Mouse (Mus musculus) left cerebral cortex, postnatal 4 days (tissue): Measurements from ENCODE around the gene Syt2. TPM values are rescaled to one million over a fixed set of nuclear protein-coding genes. Genes with fewer than 3 reads are reported as not detected.

Experiments
- DNase-seq: peaks from one replicate; pipeline ENCODE4 v3.0.0-alpha.2; 2022
- intact Hi-C: fragments of 180-260 bp; cut with DNase I; formaldehyde crosslinking; loops from one replicate; pipeline ENCODE4 v1.15.1; 2025
- total RNA-seq, 2 experiments: library from RNA; stranded (reverse); gene quantifications; 2 replicates each; pipeline ENCODE4 v1.2.3; 2021

Syt2 gene
- total RNA-seq, 2 experiments from 2014 or later = 2.2 to 3.9 TPM

DNA sequence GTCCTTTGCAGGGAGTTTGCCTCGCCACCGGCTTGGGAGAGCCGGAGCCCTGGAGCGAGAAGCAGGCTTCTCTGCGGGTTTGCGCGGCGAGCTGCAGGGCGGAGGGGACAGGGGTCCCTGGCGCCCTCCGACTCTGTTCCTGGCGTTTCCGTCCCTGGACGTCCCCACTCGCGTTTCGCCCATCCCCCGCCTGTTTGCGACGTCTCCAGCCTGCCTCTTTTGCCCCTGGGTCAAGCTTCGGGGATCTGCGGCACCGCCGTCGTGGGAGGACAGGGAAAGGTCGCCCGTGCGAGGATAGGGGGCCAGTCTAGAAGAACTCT, 446 bp downstream of the Syt2 start:
- intact Hi-C loops = no loop called here
- no peak for DNase-seq

DNA sequence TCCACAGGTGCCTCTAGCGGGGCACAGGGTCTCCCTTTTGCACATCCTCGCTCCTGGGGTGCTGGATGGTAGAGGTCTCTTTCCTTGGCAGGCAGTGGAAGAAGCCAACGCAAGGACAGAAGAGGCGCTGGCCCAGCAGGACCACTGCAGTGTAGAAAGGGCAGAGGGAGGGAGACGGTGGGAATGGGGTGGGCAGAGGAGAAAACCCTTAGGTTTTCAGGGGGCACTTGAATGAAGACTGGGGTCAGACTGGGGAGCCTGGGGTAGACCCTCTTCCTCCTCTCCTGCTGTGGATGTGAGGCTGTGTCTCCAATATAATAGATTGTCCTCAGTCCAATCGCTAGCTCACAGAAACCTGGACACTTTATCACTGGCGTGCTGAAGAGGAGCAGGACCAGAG, 1.1 kb downstream of the Syt2 start:
- DNase-seq = no peak
- intact Hi-C loops = no loop called here

DNA sequence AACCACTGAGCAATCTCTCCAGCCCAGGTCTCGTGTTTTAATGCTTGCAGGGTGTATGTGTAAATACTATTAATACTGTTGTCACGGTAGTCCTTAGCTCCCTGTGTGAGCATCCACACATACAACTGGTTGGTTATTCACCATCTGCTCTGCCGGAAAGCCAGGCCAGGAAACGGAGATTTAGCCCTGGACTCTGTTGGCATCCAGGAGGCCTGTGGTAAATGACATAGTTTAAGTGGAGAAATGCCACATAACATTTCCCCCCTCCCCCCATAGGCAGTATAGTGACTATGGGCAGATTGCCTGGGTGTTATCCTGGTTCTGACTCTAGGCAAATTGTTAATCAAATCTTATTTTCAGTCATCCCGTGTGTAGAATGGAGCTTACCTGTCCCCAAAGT, 4.3 kb downstream of the Syt2 start:
- DNase-seq = no peak
- intact Hi-C loops = no loop called here

DNA sequence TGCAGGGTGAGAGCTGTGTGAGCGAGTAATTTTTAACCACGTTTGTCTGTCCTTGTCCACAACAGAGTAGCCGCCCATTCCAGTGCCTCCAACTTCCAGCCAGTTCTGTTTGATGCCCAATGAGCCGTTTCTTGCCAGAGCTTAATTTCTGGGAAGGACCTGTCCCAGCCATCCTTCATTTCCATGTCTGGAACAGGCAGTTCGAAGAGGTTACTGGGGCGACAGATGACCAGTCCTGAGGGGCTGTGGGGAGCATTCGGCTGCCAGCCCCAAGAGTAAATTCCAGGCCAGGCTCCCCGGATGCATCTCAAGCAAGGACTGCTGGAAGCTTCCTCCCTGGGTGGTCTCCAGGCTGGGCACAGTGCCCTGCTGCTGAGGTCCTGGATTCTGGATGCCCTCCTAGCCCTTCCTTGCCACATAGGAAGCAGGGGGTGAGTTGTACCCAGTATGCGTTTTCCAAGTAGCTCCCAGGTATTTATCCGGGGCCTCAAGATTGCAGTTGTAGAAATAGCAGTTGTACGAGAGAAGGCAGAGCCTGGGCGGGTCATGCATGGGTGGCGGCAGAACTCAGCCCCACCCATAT, 4.9 kb downstream of the Syt2 start:
- peak; percentile 75 for DNase-seq
- intact Hi-C loops = no loop called here

DNA sequence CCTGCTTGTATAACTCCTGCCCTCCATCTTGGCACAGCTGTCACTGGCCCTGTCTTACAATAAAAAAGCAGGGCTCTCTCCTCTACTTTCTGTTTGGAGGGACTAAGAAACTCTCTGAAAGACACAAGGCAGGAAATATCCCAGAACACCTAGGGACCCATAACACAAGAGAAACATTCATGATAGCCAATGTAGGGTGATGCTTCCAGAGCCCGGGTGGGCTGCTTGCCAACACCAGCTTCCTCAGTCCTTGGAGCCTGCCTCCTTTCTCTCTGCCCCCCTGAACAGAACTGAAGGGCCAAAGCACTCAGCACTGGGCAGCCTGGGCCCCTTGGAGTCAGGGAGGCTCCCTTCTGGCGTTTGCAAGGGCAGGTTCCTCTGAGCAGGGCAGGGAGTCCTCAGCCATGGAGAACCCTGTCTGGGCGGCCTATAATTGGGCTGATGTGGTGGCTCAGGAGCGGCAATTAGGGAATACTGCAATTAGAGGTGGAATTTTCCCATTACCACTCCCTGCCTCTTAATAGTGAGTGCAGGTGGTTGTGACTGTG, 5.4 kb downstream of the Syt2 start:
- peak; percentile 58 for DNase-seq
- intact Hi-C loops = no loop called here

DNA sequence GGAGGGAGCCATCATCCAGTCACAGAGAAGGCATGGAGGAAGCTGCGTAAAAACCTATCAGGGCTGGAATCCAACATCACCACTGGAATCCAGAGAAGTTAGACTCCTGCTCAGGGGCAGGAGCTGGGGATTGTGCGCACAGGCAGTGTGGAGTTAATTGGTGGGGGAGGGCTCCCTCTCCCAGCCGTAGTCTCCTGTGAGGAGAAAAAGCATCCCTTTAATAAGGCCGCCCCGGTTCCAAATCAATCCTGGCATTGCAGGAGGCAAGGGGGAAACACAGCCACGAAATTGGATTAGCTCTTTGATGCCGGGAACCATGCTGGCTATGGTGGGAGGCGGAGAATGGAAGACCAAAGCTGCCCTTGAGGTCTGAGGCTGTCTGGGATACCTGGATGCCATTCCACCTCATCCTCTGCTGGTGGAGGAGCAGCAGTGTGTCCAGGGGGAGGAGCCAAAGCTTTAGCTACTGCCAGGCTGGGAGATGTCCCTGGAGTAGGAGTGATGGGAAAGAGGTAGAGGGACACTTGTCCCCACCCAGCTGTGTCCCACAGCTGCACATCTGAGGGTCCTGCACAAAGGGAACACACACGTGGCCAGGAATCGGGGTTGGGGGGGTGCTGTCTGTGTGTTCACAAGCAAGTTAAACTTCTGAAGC, 7.3 kb downstream of the Syt2 start:
- no peak for DNase-seq
- intact Hi-C loops = no loop called here

DNA sequence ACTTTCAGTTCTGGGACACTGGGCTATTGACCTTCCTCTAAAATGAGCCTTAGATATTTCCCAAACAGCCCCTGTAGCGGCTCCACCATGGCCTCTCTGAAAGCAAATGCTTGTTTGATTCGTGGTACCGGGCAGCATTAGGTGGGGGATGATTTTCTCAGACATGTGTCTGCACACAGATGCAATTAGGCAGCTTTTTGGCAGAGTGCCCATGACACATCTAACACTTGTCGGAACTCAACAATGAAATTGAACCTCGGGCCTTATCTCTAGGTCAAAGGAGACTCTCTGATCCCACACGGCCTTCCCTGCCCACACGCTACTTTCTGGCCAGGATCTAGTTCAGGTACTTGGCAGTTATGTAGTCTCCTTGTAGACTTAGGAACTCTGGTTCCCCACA, 12.4 kb downstream of the Syt2 start:
- intact Hi-C loops = no loop called here
- DNase-seq = no peak

DNA sequence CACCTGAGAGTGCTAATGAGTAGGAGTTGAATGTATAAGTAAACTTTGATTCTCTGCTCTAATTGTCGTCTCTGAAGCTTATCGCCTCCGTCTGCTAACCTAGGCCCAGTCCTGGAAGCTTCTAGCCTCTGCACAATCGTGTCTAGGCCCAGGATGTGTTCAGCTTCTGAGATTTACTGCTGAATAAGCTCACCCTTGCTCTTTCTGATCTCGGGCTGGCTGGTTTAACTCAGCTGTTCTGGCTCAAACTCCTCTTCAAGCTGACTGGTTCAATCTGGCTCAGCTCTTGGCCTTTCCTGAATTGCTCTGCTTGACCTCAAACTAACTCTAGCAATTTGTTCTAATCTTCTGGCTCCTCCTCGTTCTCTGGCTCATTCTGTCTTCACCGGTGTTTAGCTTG, 13.7 kb downstream of the Syt2 start:
- DNase-seq = no peak
- intact Hi-C loops = no loop called here

DNA sequence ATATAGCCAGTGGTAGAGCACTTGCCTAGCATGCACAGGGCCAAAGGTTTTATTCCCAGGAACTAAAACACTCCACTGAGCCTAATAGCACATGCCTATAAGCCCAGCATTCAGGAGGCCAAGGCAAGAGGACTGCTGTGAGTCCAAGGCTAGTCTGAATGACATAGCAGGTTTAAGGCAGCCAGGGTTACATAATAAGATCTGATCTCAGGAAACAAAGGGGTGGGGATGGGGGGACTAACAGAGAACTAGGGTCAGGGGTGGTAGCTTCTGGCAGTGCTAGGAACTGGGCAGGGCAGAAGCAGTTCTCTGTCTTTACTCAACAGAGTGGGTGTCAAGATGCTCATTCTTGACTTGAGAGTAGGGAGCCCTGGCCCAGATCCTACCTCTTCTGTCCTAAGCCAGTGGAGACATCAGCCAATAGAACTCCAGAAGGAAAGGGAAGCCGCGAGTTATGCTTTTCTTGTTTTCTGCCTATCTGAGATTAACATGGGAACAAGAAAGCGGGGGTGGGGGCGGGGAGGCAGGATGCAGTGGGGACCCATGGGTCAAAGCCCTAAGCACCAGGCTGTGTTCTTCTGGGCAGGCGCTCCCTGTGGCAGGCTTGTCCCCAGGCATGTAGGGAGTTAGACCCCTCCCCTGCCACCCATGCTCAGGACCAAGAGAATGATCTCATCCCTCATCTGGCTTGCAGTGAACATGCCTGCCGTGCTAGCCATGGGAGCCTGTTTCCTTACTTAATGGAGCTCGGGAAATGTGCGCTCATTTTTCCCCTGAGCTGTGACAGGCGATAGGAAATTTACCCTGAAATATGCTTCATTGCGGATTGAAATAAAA, 25.0 kb downstream of the Syt2 start:
- intact Hi-C loops = no loop called here
- DNase-seq = no peak

DNA sequence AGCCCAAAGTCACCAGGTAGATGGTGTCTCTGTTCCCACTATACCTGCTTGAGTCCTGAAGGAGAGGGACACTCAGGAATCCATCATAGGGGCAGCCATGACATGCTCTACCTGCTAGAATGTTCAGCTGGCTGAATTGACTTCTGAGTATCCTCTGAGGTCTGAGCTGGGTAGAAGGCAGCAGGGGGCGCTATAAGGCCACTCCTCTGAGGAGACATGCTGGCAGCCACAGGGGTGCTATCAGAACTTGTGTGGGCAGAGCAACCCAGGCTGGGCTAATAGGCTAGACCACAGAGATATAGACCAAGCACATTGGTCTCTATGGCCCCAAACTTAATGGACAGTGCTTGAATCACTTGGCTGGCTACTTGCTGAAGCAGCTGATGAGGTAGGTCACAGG, 27.8 kb downstream of the Syt2 start:
- DNase-seq = no peak
- intact Hi-C loops = no loop called here

DNA sequence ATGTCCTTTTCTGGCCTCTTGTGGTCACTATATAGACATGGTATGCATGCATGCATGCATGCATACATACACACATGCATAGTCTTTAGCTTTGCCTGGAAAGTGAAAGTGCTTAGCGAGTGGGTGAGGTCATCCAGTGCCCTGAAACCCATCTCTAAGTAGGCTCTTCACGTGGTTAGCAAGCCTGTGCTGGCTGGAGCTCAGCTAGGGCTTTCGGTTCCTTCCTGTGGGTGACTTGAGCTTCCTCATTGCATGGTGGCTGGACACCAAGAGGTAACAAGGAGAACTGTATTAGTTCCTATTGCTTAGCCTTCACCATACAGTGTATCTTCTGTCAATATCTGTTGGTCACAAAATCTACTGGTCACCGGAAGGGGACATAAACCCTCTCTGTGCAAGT, 33.0 kb downstream of the Syt2 start:
- DNase-seq = no peak
- intact Hi-C loops = no loop called here

DNA sequence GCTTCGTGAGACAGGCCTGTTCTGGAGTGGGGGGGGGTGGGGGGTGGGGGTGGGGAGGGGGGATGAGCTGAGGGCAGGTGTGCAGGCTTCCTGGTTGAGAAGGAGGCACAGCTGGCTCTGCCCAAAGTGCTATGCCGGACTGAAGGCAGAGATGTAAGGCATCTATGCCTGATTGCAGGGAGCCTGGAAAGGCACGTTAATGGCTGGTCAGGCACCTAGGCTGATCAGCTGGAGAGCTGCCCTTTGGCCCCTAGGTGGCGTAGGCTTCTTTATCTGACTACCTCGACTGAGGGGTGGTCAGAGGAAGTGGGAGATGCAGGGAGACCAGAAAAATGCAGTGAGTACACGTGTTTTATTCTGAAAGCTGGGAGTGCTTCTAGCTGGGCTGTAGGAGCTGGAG, 34.1 kb downstream of the Syt2 start:
- intact Hi-C loops = no loop called here

DNA sequence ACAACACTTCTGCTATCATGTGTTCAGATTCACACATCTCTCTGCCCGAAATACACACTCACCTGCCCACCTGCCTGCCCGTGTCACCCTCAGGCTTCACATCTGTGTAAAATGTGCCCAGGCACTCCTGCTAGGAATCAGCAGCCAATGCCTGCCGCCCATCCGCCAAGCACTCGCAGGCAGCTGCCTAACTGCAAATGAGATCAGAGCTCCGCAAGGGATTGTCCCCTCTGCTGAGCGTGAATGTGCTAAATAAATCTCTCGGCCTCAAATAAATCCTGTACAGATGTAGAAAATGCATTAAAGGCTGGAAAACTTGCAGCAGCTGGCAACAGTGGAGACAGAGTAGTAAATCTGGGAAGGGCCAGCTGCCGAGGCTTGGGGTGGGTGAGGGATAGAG, 36.0 kb downstream of the Syt2 start:
- intact Hi-C loops = no loop called here
- no peak for DNase-seq

More for the DNA sequence above, 34.1 kb downstream of the Syt2 start:
- no peak for DNase-seq

DNA sequence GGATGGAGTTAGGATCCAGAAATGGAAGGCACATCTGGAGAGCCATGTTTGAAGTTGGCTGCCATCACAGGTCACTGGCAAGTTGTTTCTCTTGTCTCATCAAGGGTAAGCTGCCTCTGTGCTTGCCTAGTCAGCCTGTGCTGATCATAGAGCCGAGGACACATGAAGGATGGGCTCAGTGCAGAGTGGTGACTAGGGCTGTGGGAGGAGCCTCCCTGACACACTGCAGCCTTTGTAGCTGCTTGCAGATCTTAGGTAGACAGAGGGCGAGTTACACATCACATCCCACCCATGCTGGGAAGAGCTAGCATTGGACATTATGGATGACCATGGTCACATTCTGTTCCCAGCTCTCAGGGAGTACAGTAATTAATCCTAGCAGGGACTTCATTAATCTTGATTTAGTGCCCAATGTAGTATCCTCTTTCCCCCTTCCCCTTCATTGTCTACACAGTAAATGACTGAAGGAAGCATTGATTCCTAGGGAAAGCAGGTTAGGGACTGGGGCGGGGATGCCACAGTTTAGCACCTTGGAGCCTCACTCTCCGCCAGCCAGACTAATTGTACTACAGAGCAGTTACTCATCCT, 40.5 kb downstream of the Syt2 start:
- no peak for DNase-seq
- intact Hi-C loops = no loop called here

DNA sequence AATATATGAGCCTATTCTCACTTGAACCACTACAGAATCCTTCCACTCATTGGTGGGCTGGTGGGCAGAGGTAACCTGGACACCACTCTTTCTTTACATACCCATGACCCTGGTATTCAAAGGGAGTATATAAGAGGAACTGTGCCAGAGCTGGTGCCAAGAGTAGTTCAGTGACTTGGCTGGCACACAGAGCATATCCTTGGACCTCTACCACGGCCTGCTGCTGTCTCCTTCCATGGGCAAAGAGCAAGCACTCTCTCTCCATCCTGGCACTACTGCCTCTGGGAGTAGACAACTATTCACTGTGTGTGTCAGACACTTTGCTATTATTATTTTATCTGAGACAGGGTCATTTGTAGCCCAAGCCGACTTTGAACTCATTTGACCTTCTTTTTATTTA, 49.8 kb downstream of the Syt2 start:
- intact Hi-C loops = no loop called here
- no peak for DNase-seq

DNA sequence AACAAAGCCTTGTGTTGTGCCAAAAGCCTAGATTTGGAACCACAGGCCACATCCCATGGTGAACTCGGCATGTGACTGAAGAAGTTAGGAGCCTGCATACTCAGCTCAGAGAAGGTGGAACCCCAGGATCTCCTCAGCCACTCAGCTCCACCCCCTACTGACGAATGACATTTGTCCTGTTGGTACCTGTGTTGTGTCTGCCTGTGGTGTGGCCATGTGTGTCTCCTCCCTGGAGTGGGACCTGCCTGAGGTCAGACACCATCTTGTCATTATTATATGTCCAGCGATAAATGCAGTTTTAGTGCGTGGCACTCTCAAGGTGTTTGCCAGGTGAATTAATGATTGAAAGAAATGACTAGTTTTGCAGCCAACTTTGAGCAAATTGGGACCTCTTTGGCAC, 50.6 kb downstream of the Syt2 start:
- DNase-seq = no peak
- intact Hi-C loops = no loop called here

DNA sequence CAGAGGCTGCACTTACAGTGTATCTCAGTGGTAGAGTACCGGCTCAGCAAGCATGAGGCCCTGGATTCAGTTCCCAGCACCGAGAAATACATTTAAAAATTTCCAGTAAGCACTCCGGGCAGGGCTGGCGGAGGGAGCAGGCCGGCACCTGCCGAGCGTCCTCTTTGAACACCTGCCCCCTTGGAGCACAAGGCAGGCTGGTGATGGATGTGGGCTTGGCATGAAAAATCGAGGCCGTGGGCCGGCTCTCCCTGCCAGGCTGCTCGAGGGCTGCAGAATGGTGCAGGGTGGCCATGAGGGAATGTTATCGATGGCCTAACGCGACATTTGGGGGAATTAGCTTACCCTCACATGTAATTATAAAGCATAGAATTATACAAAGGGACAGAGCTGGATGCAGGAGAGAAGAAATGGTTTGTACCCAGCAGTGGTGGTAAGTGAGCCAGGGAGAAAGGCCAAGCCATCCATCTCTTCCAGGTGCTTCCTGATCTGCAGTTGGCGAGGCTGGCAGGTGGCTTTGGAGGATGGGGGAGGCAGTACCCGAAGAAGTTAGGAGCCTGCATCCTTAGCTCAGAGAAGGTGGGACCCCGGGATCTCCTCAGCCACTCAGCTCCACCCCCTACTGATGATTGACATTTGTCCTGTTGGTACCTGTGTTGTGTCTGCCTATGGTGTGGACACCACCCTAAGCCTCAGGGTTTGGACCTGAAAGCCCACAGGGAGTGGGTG, 51.2 kb downstream of the Syt2 start:
- intact Hi-C loops = no loop called here

DNA sequence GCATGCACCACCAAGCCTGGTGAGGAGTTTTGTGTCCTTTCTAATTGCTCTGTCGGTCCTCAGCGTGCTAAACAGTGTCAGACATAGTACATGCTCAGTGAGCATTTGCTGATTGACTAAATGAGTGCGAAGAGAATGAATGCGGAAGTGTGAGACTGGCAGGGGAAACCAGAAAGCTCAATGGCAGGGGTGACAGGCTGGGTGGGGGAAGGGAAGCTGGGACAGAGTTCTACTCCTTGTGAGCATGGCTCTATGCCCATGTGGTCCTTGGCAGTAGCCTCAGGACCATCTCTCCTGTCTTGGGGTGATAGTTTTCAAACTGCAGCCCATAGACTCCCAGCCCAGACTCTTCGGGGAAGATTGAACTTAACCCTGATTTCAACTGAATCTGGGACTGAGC, 52.0 kb downstream of the Syt2 start:
- DNase-seq = peak; percentile 77
- intact Hi-C loops = no loop called here

More for the DNA sequence above, 51.2 kb downstream of the Syt2 start:
- DNase-seq = no peak

DNA sequence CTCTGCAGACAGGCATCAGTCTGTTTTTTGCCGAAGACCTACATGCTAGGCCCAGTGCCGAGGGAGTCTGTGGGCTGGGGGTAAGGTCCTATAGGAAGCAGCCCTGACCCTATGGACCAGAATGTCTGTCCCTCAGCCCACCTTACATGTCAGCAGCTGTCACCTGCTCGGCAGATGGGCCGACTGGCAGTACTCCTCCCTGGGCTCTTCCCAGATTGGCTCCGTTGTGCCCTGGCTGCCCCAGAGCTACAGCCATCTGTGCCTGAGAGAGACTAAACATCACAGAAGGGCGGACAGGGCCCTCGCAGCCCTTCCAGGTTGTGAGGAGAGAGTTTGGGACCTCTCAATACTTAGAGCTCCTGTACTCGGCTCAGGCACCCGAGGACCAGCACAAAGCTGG, 52.9 kb downstream of the Syt2 start:
- peak; percentile 79 for DNase-seq

DNA sequence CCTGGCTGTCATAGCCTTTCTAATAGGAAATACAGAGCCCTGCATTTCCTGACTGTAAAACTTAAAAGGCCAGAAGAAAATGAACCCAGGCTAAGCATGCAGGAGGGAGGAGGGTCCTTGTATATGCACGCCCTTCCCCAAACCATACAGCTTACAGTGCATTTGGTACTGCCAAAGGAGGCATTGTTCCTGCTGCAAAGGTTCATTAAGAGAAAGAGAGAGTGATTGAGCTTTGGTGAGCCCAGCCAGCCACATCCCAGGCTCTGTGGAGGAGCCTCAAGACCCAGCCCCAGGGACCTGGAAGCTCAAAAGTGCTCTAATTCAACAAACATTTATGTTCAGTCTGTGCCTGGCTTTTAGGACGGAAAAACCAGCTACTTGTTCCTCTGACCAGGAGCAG, 53.7 kb downstream of the Syt2 start:
- no peak for DNase-seq
- intact Hi-C loops = no loop called here

More for the DNA sequence above, 52.9 kb downstream of the Syt2 start:
- intact Hi-C loops = no loop called here

DNA sequence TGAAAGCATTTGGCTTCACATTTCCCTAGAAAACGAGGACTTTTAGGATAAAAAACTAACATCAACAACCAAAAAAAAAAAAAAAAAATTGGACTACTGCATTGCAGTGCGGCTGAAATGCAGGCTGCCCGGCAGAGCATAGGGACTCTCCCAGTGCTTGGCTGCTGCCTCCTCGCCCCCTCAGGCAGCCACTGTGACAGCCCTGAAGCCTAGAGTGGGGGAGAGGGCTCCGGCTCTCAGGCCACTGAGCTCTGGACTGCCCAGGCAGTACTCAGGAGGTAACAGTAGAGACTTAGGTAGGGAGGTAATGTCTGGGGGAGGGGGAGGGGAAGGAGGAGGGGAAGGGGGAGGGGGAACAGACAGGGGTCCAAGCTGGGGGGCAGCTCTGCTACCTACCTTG, 54.2 kb downstream of the Syt2 start:
- no peak for DNase-seq
- intact Hi-C loops = no loop called here
